ENCODE assay signal across 8 mouse cellular contexts in the genomic region with DNA sequence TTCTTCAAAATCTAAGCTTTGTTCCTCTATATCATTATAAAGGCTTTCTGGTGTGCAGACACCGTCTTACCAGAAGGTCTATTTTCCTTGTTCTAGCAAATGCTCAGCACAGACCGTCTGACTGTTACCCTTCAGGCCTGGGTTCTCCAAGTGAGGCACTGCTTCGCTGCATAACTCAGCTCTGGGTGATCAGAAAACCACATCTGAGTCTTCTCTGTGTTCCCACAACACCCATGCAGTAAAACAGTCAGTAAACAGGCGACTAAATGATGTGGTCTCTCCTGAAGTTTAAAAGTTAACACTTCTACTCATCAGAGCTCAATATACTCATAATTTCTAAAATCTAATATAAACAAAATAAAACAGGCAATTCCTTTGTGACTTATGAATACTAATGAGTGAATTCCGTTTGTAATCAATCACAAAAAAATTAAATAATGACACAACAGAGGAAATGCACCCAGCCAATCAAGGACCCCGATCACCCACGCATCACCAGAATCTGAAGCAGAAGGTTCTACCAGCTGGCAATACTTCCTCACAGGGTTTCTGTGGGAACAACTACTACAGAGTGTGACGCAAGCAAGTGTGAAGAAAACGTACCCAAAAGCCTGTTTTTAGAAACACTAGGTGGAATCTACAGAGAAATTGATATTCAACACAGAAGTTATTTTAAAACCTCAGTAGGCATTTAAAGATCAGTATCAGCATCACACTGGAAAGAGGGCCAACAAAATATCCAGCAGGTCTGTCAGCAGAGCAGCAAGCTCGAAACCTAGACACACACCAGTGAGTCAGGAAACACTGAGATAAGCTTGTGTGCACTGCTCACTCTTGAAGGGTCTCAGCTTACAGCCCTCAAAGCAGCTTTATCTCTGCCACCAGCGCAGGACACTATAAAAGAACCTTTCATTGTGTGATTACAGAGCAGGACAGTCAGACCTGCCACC. TPM values are rescaled to one million over a fixed set of nuclear protein-coding genes. Genes with fewer than 3 reads are reported as not detected.
DNase-seq lines count a peak whose midpoint lies in the region; ATAC-seq and TF ChIP-seq lines count a peak whose summit lies in the region.
"Had no signal": no experiment of that assay in that cellular context is flagged by ENCODE, and none has a peak within 500 bp of the region (broad histone marks: within the 10 kb centered on the region; RNA-seq: fewer than 3 reads in every experiment).

No protein-coding gene starts in this region.

- H3K9me3 ChIP-seq in embryonic facial prominence, embryonic 13.5 days: no peaks in the 10 kb centered on the region

- H3K9ac ChIP-seq in embryonic facial prominence, embryonic 13.5 days: no peak overlapping the region

- peaks cover 7% of the 10 kb centered on the region for H3K36me3 ChIP-seq in spleen, adult 2 months (ENCODE audit: control insufficient read depth, insufficient read depth, low read length)
- H3K36me3 ChIP-seq in embryonic facial prominence, embryonic 13.5 days: peaks cover 34% of the 10 kb centered on the region

- peak overlapping the region; percentile 69 for H3K27ac ChIP-seq in spleen, adult 2 months (ENCODE audit: insufficient read depth, low read length)
- peak overlapping the region; percentile 28; the same call in 1 of the 2 replicates for H3K27ac ChIP-seq in embryonic facial prominence, embryonic 13.5 days

- no peak overlapping the region for H3K4me2 ChIP-seq in embryonic facial prominence, embryonic 13.5 days

- DNase-seq in spleen, adult 2 months (ENCODE audit: low read depth in 1 of 2, low spot score in 2 of 2): peak in 1 of 2 experiments; percentile 70
- DNase-seq in spleen, postnatal 4 days (ENCODE audit: low spot score in 2 of 2): no peak
- peak; percentile 44 to 88 for DNase-seq in layer of hippocampus, postnatal 14 days (ENCODE audit: low spot score in 2 of 2)
- DNase-seq in Muller cell, postnatal 12 days (ENCODE audit: inconsistent ontology term): no peak
- no peak for DNase-seq in kidney, postnatal 4 days

- no peak for TF ChIP-seq POLR2A in spleen, adult 2 months (IDR thresholded peaks at IDR 0.05; ENCODE audit: low read depth, low read length)

- no peak for ATAC-seq in embryonic facial prominence, embryonic 13.5 days (ENCODE audit: insufficient number of reproducible peaks, insufficient read depth, low FRiP score, low TSS enrichment, low read depth)
- ATAC-seq in monocyte, adult 5-6 weeks (replicated peaks; ENCODE audit: insufficient number of reproducible peaks, low FRiP score, low TSS enrichment, poor library complexity, severe bottlenecking): peak; percentile 84

- no peaks in the 10 kb centered on the region for H3K27me3 ChIP-seq in spleen, adult 2 months (ENCODE audit: control insufficient read depth, insufficient read depth, low read length)
- H3K27me3 ChIP-seq in embryonic facial prominence, embryonic 13.5 days: no peaks in the 10 kb centered on the region

- peaks cover 8% of the 10 kb centered on the region; the same call in 1 of the 2 replicates for H3K4me1 ChIP-seq in spleen, adult 2 months (ENCODE audit: control insufficient read depth, insufficient read depth, insufficient read length)
- peaks cover 28% of the 10 kb centered on the region for H3K4me1 ChIP-seq in embryonic facial prominence, embryonic 13.5 days

- no peak for TF ChIP-seq CTCF in spleen, adult 2 months (IDR thresholded peaks at IDR 0.05; ENCODE audit: extremely low read depth, insufficient read depth, insufficient read length, insufficient replicate concordance)

- H3K4me3 ChIP-seq in spleen, adult 2 months (ENCODE audit: extremely low read depth, insufficient read depth, insufficient read length): no peak overlapping the region
- no peak overlapping the region for H3K4me3 ChIP-seq in embryonic facial prominence, embryonic 13.5 days
- H3K4me3 ChIP-seq: myocyte had no signal

- WGBS in spleen, adult 2 months: 46% methylated on average over 11 of the region's 11 CpGs
- WGBS in embryonic facial prominence, embryonic 13.5 days: 66% methylated on average over 11 of the region's 11 CpGs

RNA-seq across cellular contexts. Expression of a gene that starts 46.4 kb away (rescaled TPM):
- polyA plus RNA-seq in spleen, adult 2 months (2012; rRNA removed): 17.2 and 17.4 TPM in 2 replicates
- polyA plus RNA-seq in embryonic facial prominence, embryonic 13.5 days (2015; fragmentation: Nextera tagmentation; extraction: Ambion mirVana): 9.5 and 10.3 TPM in 2 replicates
- total RNA-seq in layer of hippocampus, postnatal 14 days (2021): 10 to 100 TPM; 13.0 to 14.4 TPM
- 15.4 to 30.0 TPM (median 20.3 TPM) in 3 replicates for total RNA-seq in monocyte, adult 5-6 weeks (2017)

Comparison
In these comparisons a context has a peak if more than half of its experiments do, and no peak if none do; other contexts are left out.
1. DNase-seq: peak in layer of hippocampus, postnatal 14 days (2 of 2); none in spleen, postnatal 4 days (0 of 2), Muller cell, postnatal 12 days (single experiment) and kidney, postnatal 4 days (0 of 2).